Mouse (Mus musculus) stomach, embryonic 14.5 days (tissue): ENCODE measurements around the gene Zdhhc20. TPM values are rescaled to one million over a fixed set of nuclear protein-coding genes. Genes with fewer than 3 reads are reported as not detected.
"Not testable (repeated sequence)": the region's sequence is repeated elsewhere in the genome, so short reads cannot be mapped to it uniquely, and the experiment has no call there.

Experiments used
- ATAC-seq: fragments of 200-750 bp; cut with Nextera tagmentation; 2 replicates; pipeline ENCODE4 v1.8.0; 2017; ENCODE audit warnings: low read depth, moderate TSS enrichment; ENCODE audit not compliant: insufficient number of reproducible peaks, insufficient read depth, low FRiP score
- H3K27ac ChIP-seq: fragments of 300-500 bp; sonication (generic); 2 replicates; pipeline ENCODE4 v1.5.1; 2014; ENCODE audit warnings: mild to moderate bottlenecking, low read length, moderate library complexity, mixed read lengths
- H3K27me3 ChIP-seq: fragments of 300-500 bp; sonication (generic); 2 replicates; pipeline ENCODE4 v1.6.1; 2014; ENCODE audit warnings: low read length, control low read depth, mixed read lengths; ENCODE audit not compliant: control insufficient read depth, insufficient read depth
- H3K36me3 ChIP-seq: fragments of 300-500 bp; sonication (generic); 2 replicates; pipeline ENCODE4 v1.6.1; 2014; ENCODE audit warnings: mild to moderate bottlenecking, control low read depth, low read length, moderate library complexity, mixed read lengths; ENCODE audit not compliant: control insufficient read depth, insufficient read depth
- H3K4me1 ChIP-seq: fragments of 300-500 bp; sonication (generic); 2 replicates; pipeline ENCODE4 v1.6.1; 2014; ENCODE audit warnings: low read length, control low read depth, mixed read lengths; ENCODE audit not compliant: control insufficient read depth, insufficient read depth
- H3K4me2 ChIP-seq: fragments of 300-500 bp; sonication (generic); replicated peaks from 2 replicates; pipeline ENCODE4 v1.6.1; 2014; ENCODE audit warnings: low read depth, low read length, control low read depth
- H3K4me3 ChIP-seq: fragments of 300-500 bp; sonication (generic); 2 replicates; pipeline ENCODE4 v1.5.1; 2014; ENCODE audit warnings: low read depth, low read length, control low read depth
- H3K9ac ChIP-seq: fragments of 300-500 bp; sonication (generic); replicated peaks from 2 replicates; pipeline ENCODE4 v1.6.1; 2014; ENCODE audit warnings: low read depth, mild to moderate bottlenecking, control low read depth, low read length, moderate library complexity, mixed read lengths
- H3K9me3 ChIP-seq: fragments of 300-500 bp; sonication (generic); 2 replicates; pipeline ENCODE4 v1.6.1; 2016; ENCODE audit warnings: low read depth, low read length, control low read depth; ENCODE audit not compliant: control insufficient read depth
- WGBS: fragments of 180-500 bp; shearing (Covaris S2); extraction: QIAGEN DNeasy Blood & Tissue Kit; methylation state at CpG from one replicate; pipeline ENCODE4 v1.1.7; 2014; 5-methylcytosine and 5-hydroxymethylcytosine counted together
- polyA plus RNA-seq: library from polyadenylated mRNA; unstranded; fragments of >200 nt; fragmentation: Nextera tagmentation; extraction: Ambion mirVana; gene quantifications from 2 replicates; pipeline ENCODE4 v1.2.1, GENCODE M21; 2014

Gene Zdhhc20
- polyA plus RNA-seq, 1 experiment from 2014 or later: 75.8 TPM

GRCm38 (mm10) chr14:57919148-57919875 is 29.2 kb upstream of the Zdhhc20 start:
- no peak overlapping the region for H3K9ac ChIP-seq
- H3K27me3 ChIP-seq: no peaks in the 10 kb centered on the region
- H3K4me2 ChIP-seq: no peak overlapping the region
- H3K4me1 ChIP-seq: no peaks in the 10 kb centered on the region
- no peak for ATAC-seq
- H3K27ac ChIP-seq: no peak overlapping the region
- 84% methylated on average over 17 of the region's 17 CpGs for WGBS
- H3K4me3 ChIP-seq: no peak overlapping the region
- H3K36me3 ChIP-seq: peaks cover 24% of the 10 kb centered on the region; the same call in 1 of the 2 replicates
- H3K9me3 ChIP-seq: no peaks in the 10 kb centered on the region

GRCm38 (mm10) chr14:57915341-57915740 is 25.3 kb upstream of the Zdhhc20 start:
- Histone ChIP-seq H3K4me2 (no peak overlapping the region), H3K36me3 (peaks cover 12% of the 10 kb centered on the region; the same call in 1 of the 2 replicates), H3K4me1 (no peaks in the 10 kb centered on the region), H3K27ac (no peak overlapping the region), H3K27me3 (no peaks in the 10 kb centered on the region), H3K9ac (no peak overlapping the region), H3K4me3 (no peak overlapping the region), H3K9me3 (no peaks in the 10 kb centered on the region)
- no peak for ATAC-seq
- 76% methylated on average over 6 of the region's 6 CpGs for WGBS

- H3K27me3 ChIP-seq, H3K27ac ChIP-seq, H3K4me3 ChIP-seq, H3K4me1 ChIP-seq, H3K9me3 ChIP-seq, H3K4me2 ChIP-seq, H3K36me3 ChIP-seq, H3K9ac ChIP-seq, ATAC-seq: not testable (repeated sequence)
- 48% methylated on average over 1 of the region's 1 CpGs for WGBS
Observed at GRCm38 (mm10) chr14:57912211-57913007, 22.3 kb upstream of the Zdhhc20 start.

- not testable (repeated sequence) for H3K36me3 ChIP-seq, H3K9ac ChIP-seq, H3K9me3 ChIP-seq, H3K4me2 ChIP-seq, ATAC-seq, H3K4me1 ChIP-seq, H3K27ac ChIP-seq, H3K4me3 ChIP-seq, H3K27me3 ChIP-seq
Observed at GRCm38 (mm10) chr14:57911787-57912186, 21.7 kb upstream of the Zdhhc20 start.

GRCm38 (mm10) chr14:57911316-57911715 is 21.2 kb upstream of the Zdhhc20 start:
- Histone ChIP-seq H3K4me3 (no peak overlapping the region), H3K27me3 (no peaks in the 10 kb centered on the region), H3K36me3 (0 out of 2 replicates have a peak, but pooled peaks cover 2% of the 10 kb centered on the region), H3K4me2 (no peak overlapping the region), H3K27ac (no peak overlapping the region), H3K4me1 (no peaks in the 10 kb centered on the region), H3K9ac (no peak overlapping the region), H3K9me3 (no peaks in the 10 kb centered on the region)
- no peak for ATAC-seq
- WGBS: 82% methylated on average over 4 of the region's 4 CpGs

GRCm38 (mm10) chr14:57910501-57911068 is 20.5 kb upstream of the Zdhhc20 start:
- Histone ChIP-seq H3K4me2 (peak overlapping the region; percentile 54), H3K27ac (no peak overlapping the region), H3K9ac (no peak overlapping the region), H3K27me3 (no peaks in the 10 kb centered on the region), H3K9me3 (no peaks in the 10 kb centered on the region), H3K36me3 (no peaks in the 10 kb centered on the region), H3K4me1 (no peaks in the 10 kb centered on the region), H3K4me3 (peak overlapping the region; percentile 25)
- 23% methylated on average over 26 of the region's 26 CpGs for WGBS
- peak; percentile 93 for ATAC-seq

GRCm38 (mm10) chr14:57909297-57909696 is 19.2 kb upstream of the Zdhhc20 start:
- WGBS: 86% methylated on average over 5 of the region's 5 CpGs
- Histone ChIP-seq H3K4me2 (no peak overlapping the region), H3K9me3 (no peaks in the 10 kb centered on the region), H3K36me3 (no peaks in the 10 kb centered on the region), H3K9ac (no peak overlapping the region), H3K27me3 (no peaks in the 10 kb centered on the region), H3K27ac (no peak overlapping the region), H3K4me1 (no peaks in the 10 kb centered on the region), H3K4me3 (no peak overlapping the region)
- no peak for ATAC-seq

- H3K36me3 ChIP-seq: no peaks in the 10 kb centered on the region
- no peak overlapping the region for H3K9ac ChIP-seq
- H3K27me3 ChIP-seq: no peaks in the 10 kb centered on the region
- no peak overlapping the region for H3K27ac ChIP-seq
- no peaks in the 10 kb centered on the region for H3K9me3 ChIP-seq
- H3K4me3 ChIP-seq: no peak overlapping the region
- H3K4me1 ChIP-seq: no peaks in the 10 kb centered on the region
- 53% methylated on average over 2 of the region's 2 CpGs for WGBS
- no peak for ATAC-seq
- H3K4me2 ChIP-seq: no peak overlapping the region
Observed at GRCm38 (mm10) chr14:57908431-57908830, 18.4 kb upstream of the Zdhhc20 start.
